Mouse (Mus musculus) spleen, postnatal 0 days (tissue): ENCODE results near the gene Pacsin2. TPM values are rescaled to one million over a fixed set of nuclear protein-coding genes. Genes with fewer than 3 reads are reported as not detected.

ENCODE experiments used
- polyA plus RNA-seq: library from polyadenylated mRNA; unstranded; fragments of >200 nt; fragmentation: Nextera tagmentation; extraction: Ambion mirVana; gene quantifications from 2 replicates; pipeline ENCODE4 v1.2.1, GENCODE M21; 2015

Pacsin2 gene
- polyA plus RNA-seq = 48.8 and 48.9 TPM in 2 replicates

GRCm38 (mm10) chr15:83464083-83464904 lies at the start of gene Pacsin2:
TSS of gene Pacsin2 (minus strand) at chr15:83464606.

GRCm38 (mm10) chr15:83510805-83511405 lies 46.5 kb upstream of the Pacsin2 start, which contains the start of gene Ttll1:
TSS of gene Ttll1 (minus strand) at chr15:83510893.

GRCm38 (mm10) chr15:83349954-83350711 lies 114.3 kb downstream of the Pacsin2 start, which contains the start of gene Arfgap3:
TSS of gene Arfgap3 (minus strand) at chr15:83350247.

Other genes starting within 250 kb of the Pacsin2 start
- 5.1 and 6.1 TPM in 2 replicates for gene A4galt, start 212.8 kb downstream of the Pacsin2 start, polyA plus RNA-seq
- 20.7 and 23.6 TPM in 2 replicates for gene Arfgap3, start 114.4 kb downstream of the Pacsin2 start, polyA plus RNA-seq
- gene Ttll1, start 46.3 kb upstream of the Pacsin2 start, polyA plus RNA-seq = 6.0 and 7.1 TPM in 2 replicates
- 4.6 and 5.6 TPM in 2 replicates for gene Bik, start 62.3 kb upstream of the Pacsin2 start, polyA plus RNA-seq
- 334 and 361 TPM in 2 replicates for gene Tspo, start 99.0 kb upstream of the Pacsin2 start, polyA plus RNA-seq
- 20.0 and 22.3 TPM in 2 replicates for gene Mcat, start 99.2 kb upstream of the Pacsin2 start, polyA plus RNA-seq
- gene Ttll12, start 130.6 kb upstream of the Pacsin2 start, polyA plus RNA-seq = 34.6 and 36.9 TPM in 2 replicates